Mouse (Mus musculus) layer of hippocampus, adult 11-12 months (tissue): ENCODE results near the gene AL607142.1.

Source experiments
- DNase-seq: peaks from one replicate; pipeline ENCODE4 v3.0.0; 2022; ENCODE audit warnings: low spot score

Gene AL607142.1

DNA sequence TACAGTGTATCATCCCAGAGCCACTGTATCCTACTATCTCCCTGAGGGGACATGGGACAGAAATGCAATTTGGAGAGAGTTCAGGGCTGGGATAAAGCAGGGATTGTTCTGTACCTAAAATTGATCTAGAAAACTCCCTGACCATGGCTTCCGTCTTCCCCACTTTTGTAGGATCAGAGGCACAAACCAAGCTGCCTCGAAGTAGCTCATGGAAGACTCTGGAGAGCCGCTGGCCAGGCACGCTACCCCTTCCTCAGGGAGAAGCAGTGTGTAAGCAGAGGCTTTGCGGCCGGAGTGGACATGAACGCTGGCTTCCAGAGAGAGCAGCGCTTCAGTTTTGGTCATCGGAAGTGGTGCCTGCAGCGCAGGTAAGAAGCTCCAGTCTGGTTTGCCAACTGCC is at the start of gene AL607142.1:
Gene AL607142.1, plus strand, starts transcription at position 301 of the 400 bp plus-strand sequence.
- DNase-seq = no peak

DNA sequence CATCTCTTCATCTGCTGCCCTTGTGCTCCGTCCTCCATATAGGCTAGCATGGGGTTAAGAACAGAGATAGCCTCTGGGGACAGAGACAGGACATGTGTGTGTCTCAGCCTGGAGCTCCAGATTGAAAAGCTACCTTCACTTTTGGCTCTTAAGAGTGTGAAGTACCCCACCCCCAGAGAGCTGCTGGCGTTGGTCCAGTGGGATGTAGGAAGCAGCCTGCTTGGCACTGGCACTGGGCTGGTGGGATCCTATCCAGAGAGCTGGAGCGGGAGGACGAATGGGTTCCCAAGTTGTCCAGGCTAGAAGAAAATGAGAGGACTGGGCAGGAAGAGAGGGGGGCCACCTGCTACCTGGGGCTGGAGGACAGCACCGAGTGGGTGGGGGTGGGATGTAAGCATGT is 46.4 kb upstream of the AL607142.1 start:
- DNase-seq = peak; percentile 38

DNA sequence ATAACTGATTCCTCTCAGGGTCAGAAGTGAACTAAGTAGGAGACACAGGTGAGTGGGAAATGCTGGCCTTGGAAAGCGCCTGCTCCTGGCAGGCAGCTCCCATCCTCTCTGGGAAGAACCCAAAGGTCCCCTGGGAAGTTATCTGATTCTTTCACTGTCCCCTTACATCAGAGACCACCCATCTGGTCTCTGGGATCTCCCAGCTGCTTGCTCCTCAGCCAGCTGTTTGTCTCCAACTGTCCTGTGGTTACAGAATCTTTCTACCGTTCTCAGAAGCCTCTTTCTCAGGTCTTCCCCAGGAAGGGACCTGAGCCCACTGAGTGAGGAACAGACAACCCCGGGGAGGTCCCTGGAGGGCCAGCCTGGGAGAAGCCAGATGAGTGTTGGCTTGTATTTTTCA is 42.4 kb upstream of the AL607142.1 start:
- DNase-seq = no peak

DNA sequence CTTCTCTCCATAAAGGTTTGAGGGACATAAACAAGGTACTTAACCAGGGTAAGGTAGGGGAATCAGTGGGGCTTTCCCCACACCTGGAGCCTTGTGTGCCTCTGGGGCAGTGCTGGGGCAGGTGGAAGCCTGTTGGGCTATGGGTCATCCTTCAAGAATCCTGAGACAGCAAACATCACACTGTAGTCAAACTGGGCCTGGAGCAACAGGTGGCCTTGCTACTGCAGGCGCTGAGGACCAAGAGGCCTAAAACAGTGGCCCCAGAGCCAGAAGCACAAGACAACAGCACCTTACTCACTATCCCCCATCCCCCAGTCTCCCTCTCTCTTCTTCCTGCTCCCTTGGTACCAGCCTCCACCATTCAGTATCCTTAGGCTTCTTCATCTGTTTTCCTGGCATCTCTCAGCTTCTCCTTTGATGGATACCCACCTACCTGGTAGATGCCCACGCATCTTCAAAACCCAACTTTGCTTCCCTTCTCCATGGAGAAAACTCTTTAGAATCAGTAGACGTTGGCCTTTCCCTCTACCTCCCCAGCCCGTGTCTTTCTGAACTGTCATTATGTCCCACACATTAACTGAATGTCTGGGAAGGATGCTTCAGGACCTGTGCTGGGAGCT is 41.5 kb upstream of the AL607142.1 start:
- no peak for DNase-seq

DNA sequence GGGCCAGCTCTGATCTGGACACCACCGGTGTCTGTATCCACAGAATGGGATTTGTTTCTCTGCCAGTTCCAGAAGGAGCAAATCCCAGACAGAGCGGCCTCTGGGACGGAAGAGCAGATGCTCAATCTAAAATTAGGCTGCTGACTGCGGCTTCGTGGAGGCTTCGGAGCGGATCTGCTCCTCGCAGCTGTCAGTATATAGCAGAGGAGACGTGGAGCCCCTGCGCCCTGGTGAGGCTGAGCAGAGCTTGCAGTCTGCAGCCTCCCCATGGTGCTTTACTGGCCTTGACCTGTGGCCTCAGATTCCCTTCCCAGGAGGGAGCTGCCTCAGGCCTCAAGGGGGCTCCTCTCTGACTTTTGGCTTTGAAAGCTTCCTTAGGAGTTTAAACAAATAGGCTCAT is 40.7 kb upstream of the AL607142.1 start:
- peak; percentile 76 for DNase-seq

DNA sequence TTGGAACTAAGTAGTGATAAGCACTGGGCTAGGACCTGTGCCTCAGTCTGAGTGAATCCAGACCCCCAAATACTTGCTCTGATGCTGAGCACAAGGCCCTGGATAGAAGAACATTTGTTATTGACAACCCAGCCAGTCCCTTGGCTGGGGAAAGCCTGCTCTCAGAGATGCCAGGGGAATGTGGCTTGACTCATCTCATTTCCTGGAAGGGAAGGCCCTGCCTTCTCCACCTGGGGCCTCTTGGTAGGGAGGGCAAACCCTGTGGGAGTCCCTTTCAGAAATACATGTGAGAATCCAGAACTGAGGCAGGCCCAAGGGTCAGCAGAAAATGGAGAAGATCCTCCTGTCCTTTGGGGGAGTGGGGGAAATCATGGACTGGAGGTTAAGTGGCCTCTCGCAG is 37.1 kb upstream of the AL607142.1 start:
- DNase-seq = no peak

DNA sequence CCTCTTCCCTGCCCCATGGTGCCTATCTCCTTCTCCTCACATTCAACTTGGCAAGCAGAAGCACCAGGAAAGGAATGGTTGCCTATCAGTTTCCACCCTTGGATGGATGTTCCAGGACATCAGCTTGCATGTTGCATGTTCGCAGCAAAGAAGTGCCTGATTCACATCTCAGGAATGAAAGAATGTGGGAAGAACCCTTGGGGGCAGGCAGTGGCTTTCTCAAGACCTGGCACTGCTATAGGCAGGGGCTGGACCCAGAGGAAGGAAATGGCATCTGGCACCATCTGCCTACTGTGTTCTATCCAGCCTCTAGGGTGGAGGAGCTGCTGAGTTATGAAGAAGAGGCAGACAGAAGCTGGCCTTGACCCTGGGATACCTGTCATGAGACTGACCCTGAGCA is 34.9 kb upstream of the AL607142.1 start:
- DNase-seq = no peak

DNA sequence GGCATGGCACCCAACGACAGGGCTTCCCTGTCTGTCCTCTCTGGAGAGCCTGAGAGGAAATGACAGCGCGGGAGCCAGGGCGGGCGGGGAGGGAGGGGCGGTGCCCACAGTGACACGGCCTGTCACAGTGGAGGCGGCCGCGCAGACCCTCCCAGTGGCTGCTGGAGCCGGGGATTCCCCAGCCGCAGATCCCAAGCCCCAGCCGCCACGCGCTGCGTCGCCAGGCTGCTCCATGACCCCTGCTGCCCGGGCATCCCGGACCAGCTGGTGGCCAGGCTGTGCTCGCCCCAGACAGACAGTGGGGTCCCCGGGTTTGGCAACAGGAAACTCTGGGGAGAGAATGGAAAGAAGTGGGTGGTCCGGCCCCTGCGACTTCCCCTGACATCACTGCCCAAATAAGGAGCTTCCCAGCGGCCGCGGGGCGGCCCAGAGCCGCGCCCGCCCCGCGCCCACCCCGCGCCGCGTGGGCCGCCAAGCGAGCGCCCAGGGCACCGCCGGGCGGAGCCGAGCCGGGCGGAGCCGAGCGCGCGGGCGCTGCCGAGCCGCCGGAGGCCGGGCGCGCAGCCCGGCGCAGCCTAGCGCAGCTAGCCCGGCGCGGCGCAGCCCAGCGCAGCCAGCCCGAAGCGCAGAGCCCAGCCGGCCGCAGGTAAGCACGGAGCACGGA is 32.3 kb upstream of the AL607142.1 start:
- peak; percentile 74 for DNase-seq

DNA sequence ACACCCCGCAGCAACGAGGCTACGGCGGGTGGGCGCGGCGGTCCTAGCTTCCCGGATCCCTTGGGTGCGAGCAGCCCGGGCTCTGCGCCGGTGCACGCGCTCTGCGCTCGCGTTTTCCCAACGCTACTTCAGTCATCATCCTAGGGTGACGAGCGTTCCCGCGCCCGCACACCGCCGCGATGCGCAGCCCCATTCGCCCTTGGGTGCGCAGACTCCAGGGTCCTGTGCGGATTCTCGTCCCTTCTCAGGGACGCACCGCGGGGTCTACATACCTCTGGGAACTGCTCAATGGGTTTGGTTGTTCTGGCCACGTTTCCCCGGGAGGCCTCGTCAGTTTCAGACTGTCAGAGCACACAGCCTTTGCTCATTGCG is 31.8 kb upstream of the AL607142.1 start:
- DNase-seq = peak; percentile 63

DNA sequence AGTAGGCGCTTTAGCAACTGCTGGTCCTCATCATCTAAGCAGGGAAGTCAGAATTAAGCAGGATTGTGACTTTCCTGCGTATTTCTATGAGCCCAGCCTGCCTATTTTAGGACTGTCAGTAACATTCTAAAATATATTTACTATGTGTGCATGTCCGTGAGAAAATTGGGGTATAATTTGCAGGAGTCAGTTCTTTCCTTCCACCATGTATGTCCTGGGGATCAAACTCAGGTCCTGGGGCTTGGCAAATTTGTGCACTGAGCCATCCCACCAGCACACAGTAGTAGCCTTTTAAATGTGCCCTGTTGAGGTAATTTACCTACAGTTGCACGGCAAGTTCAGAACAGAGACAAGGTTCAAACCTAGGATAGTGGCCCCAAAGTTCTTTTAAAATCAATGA is 28.5 kb upstream of the AL607142.1 start:
- DNase-seq = no peak

DNA sequence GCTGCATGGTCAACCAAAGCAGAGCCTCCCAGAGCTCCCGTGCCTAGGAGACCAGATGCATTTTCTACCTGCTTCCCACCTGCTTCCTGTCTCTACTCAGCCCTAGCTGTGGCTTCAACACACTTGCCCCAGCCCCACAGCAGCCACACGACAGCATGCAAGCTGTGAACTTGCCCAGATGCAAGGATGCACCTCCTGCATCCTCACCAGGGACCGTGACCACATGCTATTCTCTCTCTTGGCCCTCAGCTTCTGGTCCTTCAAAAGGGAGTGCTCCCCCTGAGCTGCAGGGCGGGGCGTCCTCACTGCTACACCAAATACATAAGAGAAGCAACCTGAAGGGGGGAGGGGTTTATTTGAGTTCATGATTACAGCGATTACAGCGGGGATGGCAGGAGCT is 27.8 kb upstream of the AL607142.1 start:
- no peak for DNase-seq

DNA sequence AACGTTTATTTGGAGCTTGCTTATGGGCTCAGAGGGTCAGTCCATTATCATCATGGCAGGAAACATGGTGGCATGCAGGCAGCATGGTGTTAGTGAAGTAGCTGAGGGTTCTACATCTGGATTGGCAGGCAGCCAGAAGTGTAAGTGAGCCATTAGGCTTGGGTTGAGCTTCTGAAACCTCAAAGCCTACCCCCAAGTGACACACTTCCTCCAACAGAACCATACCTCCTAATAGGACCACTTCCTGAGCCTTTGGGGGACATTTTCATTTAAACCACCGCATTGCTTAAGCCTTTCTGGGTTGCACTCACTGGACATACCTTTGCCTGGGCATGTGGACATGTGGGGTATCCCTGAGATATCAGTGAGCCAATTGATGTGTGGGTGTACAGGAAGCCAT is 23.3 kb upstream of the AL607142.1 start:
- no peak for DNase-seq

DNA sequence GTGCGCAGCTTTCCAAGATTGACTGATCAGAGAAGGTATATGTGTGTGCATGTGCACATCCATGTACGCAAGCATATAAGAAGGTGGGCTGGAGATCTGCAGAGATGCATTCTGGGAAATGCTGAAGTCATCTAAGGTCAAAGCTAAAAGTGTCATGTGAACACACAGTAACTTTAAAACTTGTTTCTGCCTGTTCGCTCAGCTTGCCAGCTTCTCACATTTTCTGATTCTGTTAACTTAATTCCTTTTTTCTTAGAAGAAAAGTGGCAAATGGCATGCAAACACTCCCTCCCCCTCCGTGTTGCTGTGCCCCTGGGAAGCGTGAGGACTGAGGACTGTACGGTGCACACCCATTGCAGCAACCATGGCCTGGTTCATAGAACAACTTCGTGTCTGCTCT is 22.3 kb upstream of the AL607142.1 start:
- DNase-seq = no peak

DNA sequence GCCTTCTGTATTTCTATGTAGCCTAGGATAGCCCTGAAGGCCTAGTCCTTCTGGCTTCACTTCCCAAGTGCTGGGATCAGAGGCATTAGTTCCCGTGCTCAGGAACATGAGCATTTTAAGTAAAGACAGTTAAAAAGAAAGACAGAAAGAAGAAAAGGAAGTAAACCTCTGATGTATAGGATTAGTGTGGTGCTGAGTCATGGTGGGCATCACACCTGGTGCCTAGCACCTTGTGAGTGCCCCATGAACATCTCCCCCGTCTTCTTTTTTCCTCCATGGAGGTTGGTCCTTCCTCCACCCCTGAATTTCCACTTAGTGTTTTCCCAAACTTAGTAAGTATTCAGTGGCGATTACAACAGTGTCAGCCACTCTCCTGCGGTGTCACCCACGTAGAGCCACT is 20.2 kb upstream of the AL607142.1 start:
- DNase-seq = no peak

DNA sequence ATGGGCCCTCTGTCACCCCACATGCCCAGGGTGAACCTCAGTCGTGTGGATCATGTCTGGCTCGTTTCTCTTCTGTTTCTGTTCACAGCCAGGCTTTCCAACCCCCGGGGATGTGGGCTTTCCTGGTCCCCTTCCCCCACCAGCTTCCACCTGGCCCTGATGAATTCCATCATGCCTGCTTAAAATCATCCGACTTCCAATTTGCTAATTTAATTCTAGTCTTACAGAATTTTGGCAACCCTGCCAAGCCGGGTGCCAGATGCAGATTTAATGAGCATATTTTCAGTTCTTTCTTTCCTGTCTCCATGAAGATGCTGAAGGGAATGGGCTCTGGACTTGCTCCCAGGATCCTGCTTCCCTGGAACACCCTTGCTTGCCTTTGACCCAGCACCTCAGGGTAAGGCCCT is 19.7 kb upstream of the AL607142.1 start:
- DNase-seq = peak; percentile 85

DNA sequence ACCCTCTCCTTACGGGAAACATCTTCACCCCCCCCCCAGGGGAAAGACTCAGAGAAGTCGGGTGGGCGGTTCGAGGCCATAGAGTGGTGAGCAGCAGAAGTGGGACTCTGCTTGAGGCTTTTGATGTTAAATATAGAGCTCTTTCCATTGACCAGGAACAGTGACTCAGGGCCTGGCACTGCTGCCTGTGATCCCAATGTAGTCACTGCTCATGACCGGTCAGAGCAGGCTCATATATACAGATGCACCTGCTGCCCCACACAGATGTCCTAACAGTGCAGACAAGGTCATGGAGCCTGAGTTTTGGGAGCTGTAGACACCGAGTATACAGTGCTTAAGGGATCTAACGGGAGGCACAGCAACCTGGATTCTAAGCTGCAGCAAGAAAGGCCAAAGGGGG is 18.9 kb upstream of the AL607142.1 start:
- DNase-seq = no peak

DNA sequence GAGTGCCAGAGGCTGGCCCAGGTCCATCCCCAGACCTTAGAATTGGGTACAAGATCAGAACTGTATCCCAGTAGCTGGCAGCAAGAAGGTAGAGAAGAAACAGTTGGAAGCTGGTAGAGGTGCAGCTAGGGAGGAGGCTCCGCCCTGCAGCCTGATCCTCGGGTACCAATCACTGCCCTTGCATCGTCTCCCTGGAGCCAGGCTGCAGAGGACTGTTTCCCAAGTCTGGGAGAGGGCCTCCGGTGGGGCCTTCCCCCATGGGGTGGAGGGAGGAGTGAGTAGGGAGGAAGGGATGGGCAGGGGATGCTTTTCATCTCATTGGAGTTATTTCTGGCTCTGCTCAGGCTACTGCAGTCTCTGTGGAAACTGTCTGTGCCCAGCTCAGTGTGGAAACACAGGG is 17.7 kb upstream of the AL607142.1 start:
- DNase-seq = no peak

DNA sequence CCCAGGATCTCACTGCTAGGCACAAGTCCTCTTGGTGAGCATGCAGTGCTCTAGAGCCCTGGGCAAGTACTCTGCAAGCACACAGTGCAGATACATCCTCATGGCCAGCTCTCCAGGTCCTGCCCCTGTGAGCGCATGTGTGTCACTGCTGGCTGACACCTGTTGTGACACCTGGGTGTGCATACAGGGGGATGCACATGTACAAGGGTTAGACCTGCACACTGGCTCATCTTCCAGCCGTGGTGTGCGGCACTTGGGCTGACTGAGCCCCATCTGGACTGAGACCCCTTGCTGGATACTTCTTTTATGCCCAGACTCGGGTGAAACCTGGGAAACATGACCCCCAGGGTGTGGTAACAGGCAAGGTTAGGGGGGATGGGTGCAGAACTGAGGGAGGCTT is 16.5 kb upstream of the AL607142.1 start:
- DNase-seq = no peak

DNA sequence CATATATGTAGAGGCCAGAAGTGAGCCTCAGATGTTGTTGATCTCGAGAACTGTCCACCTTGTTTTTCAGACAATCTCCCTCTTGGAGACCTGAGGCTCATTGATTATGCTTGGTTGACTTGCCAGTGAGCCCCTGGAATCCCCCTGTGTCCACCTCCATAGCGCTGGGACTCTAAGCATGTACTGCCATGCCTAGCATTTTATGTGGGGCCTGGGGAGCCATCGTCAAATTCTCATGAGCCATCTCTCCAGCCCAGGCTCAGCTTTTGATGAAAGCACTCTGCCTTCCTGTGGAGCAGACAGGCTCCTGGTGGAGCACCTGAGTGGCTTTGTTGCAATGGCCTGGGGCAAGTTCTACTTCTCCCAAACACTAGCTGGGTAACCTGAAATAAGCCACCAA is 14.9 kb upstream of the AL607142.1 start:
- no peak for DNase-seq

DNA sequence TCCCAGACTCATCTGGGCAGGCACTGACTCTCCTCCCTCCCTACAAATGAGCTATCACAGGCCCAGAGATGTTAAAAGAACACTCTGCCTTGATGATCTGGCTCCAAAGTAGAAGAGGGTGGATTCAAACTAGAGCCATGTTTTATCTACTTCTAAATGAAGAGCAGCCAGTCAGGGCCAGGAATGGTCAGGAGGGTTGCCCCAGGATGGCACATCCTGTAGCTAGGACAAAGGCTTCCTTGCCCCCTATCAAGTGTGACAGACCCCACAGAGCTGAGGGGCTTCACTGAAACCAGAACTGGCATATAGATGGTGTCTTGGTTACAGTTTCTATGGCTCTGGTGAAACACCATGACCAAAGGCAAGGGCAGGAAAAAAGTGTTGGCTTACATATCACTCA is 12.3 kb upstream of the AL607142.1 start:
- DNase-seq = no peak

DNA sequence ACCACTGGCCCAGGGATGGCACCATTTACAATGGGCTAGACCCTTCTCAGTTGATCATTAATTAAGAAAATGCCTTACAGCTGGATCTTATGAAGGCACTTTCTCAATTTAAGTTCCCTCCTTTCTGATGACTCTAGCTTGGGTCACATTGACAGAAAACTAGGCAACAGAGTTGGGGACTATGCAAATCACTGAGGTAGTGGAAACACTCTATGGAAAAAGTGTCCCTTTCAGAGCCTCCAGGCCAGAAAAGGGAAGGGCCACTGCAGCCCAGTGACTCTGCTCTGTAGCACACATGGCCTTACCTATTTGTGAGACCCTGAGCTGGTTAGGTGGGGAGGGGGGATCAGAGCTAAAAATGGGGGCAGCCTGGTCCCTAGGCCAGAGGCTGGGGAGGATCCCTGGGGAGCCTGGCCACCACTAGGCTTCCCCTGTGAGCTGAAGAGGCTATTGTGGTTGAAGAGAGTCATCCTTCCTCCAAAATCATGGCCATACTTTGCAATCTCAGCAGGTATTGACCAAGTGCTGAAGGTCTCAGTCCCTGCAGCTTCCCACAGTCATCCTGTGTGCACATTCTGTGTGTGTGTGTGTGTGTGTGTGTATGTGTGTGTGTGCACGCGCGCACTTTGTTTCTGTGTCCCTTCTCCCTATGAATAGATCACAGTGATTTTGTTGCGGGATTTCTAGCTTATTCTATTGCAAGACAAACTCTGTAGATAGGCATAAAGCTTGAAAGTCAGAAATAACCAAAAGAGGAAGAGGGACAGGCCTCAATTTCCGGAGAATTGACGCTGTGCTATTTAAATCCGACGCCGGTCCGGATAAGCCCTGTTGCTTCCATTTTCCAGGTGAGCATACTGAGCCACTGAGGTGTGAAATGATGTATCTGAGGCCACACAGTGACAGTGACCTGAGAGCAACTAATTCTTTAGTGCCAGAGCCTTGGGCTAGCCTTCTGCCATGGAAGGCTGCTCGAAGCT is 11.5 kb upstream of the AL607142.1 start:
- DNase-seq = no peak

DNA sequence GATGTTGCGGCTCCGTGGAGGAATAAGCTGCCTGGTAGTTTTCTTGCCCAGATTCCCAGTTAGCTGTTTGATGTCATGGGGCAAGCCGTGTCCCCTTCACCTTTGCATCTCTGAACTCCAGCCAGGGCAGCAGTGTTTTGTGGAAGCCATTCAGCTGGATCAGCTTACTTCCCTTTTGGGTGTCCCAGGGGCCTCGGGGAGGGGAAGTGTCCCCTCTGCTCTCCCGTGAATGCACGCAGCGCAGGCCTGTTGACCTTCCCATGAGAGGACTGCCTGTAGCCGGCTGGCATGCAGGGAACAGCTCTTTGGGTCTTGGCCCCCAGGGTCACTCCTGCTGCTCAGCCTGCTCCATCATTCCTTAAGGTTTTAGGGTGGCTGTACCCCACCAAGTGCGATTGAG is 10.7 kb upstream of the AL607142.1 start:
- DNase-seq = no peak

DNA sequence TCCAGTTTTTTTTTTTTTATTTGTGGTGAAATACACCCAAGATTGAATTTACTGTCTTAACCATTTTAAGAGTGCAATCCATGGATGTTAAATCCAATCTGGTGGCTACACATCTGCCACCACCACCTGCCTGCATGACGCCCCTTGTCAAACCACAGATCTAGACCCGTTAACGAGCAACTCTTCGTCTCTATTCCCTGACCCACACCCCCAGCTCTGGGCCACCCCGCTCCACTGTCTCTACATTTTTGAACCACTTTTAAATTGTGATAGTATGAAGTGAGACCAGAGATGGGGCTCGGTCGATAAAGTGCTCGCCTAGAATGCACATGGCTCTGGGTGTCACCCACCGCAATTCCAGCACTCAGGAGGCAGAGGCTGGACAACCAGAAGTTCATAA is 8.3 kb upstream of the AL607142.1 start:
- DNase-seq = no peak
